Mouse (Mus musculus): Measurements from ENCODE around the gene Icmt. TPM values are rescaled to one million over a fixed set of nuclear protein-coding genes. Genes with fewer than 3 reads are reported as not detected.

Gene Icmt
- polyA plus RNA-seq (2012; rRNA removed): 35.6 and 39.6 TPM in 2 replicates

GRCm38 (mm10) chr4:152296874-152297861, at the start of gene Icmt:
Gene Icmt (plus strand): TSS chr4:152297227.

DNA sequence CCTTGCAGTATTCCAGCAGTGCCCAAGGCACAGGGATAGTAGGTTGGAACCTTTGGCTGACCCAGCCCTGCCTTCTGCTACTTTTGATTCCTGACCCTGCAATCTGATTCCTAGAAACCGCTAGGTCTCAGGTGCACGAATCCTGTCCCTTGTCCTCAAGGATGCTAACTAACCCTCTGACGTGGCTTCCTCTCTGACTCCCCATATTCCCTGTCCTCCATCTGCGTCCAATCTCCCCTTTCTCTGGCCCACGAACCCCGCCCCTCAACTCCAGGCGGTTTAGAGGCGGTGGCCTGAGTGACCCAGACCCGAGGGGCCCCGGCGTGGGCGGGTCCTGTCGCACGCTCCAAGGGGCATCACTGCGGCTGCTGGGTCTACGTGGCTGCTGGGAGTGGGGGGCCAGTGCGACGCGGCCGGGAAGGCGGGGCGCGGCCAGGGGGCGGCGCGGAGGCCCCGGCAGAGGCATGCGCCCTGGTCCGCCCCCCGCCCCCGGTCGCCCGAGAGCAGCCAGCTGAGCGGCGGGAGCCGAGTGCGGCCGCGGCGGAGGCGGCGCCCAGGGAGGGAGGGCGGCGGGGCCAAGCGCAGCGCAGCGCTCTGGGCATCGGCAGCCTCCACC, 23.3 kb upstream of the Icmt start, which contains the start of gene Gpr153:
Gene Gpr153, plus strand, starts transcription at position 612 of the 616 bp plus-strand sequence.

DNA sequence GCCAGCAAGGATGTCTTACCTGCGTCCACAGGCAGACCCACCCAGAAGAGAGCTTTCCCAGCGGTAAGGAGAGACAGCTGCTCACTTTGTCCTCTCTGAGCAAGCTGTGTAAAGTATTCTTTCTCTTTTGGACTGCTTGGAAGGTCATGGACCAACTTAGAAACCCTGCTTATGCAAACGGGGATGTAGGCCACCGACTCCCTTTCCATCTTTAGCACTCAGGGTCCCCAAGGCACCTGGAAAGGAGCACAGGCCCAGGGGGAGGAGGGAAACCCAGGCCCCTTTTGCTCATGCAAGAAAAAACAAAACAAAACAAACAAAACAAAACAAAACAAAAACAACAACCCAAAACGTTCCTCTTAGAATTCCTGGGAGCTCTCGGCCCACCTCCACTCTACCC, 5.5 kb upstream of the Icmt start, which contains the start of gene Hes3:
Gene Hes3, minus strand, starts transcription at position 101 of the 400 bp plus-strand sequence.

DNA sequence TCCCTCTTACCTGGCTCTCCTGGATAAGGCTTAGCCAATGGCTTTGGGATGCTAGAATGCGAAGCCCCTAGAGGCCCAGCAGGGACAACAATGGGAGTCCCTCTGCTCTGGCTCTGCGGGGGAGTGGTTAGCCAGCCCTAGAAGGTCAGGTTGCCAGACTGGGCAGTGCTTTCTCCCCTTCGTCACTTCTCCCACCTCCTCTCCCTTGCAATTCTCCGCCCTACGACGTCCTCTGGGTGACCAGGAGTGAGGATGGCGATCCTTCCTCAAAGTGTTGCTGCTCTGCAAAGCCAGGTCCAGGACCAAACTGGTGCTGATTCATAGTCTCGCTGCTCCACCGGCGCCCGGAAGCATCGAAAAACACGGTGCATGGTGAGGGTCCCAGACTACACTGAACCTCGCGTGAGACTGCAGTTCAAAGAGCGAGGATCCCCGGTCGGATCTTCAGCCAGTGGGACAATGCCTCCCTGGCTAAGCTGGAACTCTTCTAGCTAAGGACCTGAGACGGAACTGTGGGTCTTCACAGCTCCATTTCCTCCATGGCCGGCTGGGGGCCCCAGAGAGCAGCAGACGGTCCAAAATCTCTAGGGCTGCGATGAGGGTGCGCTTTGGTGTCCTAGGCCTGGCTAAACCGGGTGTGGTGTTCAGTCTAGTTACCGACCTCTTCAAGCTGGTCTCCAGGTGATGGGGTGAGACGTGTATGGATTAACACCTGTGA, 21.6 kb downstream of the Icmt start, which contains the start of gene Rnf207:
Gene Rnf207, minus strand, starts transcription at position 477 of the 718 bp plus-strand sequence.

GRCm38 (mm10) chr4:152325574-152326411, 28.8 kb downstream of the Icmt start, which contains the start of gene Rpl22:
Gene Rpl22 (plus strand): TSS chr4:152325742.

DNA sequence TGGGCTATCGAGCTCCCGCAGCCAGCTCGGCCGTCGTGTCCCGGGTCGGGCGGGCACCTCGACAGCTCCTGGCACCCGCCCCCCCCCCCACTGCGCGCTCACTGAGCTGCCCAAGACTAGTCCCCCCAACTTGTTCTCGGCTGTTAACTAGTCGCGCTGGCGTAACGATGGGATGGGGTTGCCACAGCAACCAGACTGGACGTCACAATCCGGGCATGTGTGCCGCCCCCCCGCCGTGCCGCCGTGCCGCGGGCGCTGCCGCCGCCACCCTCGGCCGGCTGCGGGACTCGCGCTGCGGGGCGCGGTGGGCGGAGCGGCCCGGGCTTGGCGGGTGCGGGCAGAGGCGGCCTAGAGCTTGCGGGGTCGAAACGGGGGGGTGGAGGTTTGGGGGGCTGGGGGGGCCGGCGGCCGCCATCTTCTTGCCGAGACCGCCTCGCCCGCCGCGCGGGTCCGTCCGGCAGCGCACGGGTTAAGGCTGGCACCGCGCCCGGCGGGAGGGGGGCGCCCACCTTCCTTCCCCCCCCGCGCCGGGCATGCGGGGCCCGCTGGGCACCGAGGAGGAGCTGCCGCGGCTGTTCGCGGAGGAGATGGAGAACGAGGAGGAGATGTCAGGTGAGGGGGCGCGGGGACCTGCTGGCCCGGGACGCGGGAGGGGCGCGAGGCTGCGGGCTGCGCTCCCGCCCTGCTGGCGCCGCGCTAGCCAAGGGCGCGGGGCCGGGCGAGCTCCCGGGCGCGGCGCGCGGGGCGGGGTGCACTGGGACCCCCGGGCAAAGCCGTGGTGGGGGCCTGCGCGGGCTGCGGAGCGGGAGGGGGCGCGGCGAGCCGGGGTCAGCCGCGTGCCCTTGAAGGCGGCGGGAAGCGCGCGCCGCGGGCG, 41.6 kb downstream of the Icmt start, which contains the start of gene Chd5:
Gene Chd5, plus strand, starts transcription at position 233 of the 874 bp plus-strand sequence.

Other genes starting within 250 kb of the Icmt start
- gene Plekhg5, start 224.7 kb upstream of the Icmt start, polyA plus RNA-seq (2012; rRNA removed): 44.2 and 51.8 TPM in 2 replicates
- gene Tnfrsf25, start 181.3 kb upstream of the Icmt start, polyA plus RNA-seq (2012; rRNA removed): 8.9 and 11.5 TPM in 2 replicates
- 85.4 and 131 TPM in 2 replicates for gene Espn, start 144.9 kb upstream of the Icmt start, polyA plus RNA-seq (2012; rRNA removed)
- gene Hes2, start 138.4 kb upstream of the Icmt start, polyA plus RNA-seq (2012; rRNA removed): 0.15 and 0.16 TPM in 2 replicates
- gene Acot7, start 119.1 kb upstream of the Icmt start, polyA plus RNA-seq (2012; rRNA removed): 59.7 and 67.2 TPM in 2 replicates
- gene Gpr153, start 23.0 kb upstream of the Icmt start, polyA plus RNA-seq (2012; rRNA removed): 80.9 and 134 TPM in 2 replicates
- 0.09 TPM in 1 of 2 replicates, not detected in the other for gene Hes3, start 5.6 kb upstream of the Icmt start, polyA plus RNA-seq (2012; rRNA removed)
- 4.6 and 5.5 TPM in 2 replicates for gene Rnf207, start 21.8 kb downstream of the Icmt start, polyA plus RNA-seq (2012; rRNA removed)
- gene Rpl22, start 28.5 kb downstream of the Icmt start, polyA plus RNA-seq (2012; rRNA removed): 31.1 and 39.6 TPM in 2 replicates
- gene Chd5, start 41.4 kb downstream of the Icmt start, polyA plus RNA-seq (2012; rRNA removed): 0.26 and 0.30 TPM in 2 replicates
- 6.3 and 6.4 TPM in 2 replicates for gene Nphp4, start 179.5 kb downstream of the Icmt start, polyA plus RNA-seq (2012; rRNA removed)
- 2.1 and 2.7 TPM in 2 replicates for gene Kcnab2, start 180.6 kb downstream of the Icmt start, polyA plus RNA-seq (2012; rRNA removed)